Mouse (Mus musculus): ENCODE data around the gene Mboat2. TPM values are rescaled to one million over a fixed set of nuclear protein-coding genes. Genes with fewer than 3 reads are reported as not detected.

The Mboat2 gene
- 11.3 and 14.2 TPM in 2 replicates for polyA plus RNA-seq (2012; rRNA removed)

DNA sequence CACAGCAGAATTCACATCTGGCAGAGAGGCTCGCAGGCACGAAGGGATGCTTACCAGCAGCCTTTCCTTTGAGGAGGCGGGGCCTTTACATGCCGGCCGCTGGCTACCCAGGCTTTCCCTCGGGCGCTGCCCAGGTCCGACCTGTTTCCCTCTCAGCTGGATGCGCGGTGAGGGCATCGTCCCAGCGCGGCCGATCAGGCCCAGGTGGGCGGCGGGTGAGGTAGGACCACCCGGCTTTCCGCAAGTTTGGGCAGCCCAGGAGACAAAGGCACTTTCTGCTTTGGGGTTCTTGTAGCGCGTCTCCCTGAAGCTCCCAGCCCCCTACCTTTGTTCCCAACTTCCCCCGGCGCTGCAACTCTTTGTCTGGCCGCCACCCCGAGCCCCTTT, at the start of gene Mboat2:
Gene Mboat2, plus strand, starts transcription at position 114 of the 387 bp plus-strand sequence.

GRCm38 (mm10) chr12:24974446-24975114, 143.9 kb downstream of the Mboat2 start, which contains the start of gene Kidins220:
Gene Kidins220 (plus strand): TSS chr12:24974925.

Other genes starting within 250 kb of the Mboat2 start
- 3.8 and 4.8 TPM in 2 replicates for gene Klf11, start 179.6 kb upstream of the Mboat2 start, polyA plus RNA-seq (2012; rRNA removed)
- 4.8 TPM in 2 replicates for gene Cys1, start 149.1 kb upstream of the Mboat2 start, polyA plus RNA-seq (2012; rRNA removed)
- gene Rrm2, start 122.6 kb upstream of the Mboat2 start, polyA plus RNA-seq (2012; rRNA removed) = 4.7 and 6.3 TPM in 2 replicates
- 20.6 and 29.9 TPM in 2 replicates for gene Kidins220, start 144.0 kb downstream of the Mboat2 start, polyA plus RNA-seq (2012; rRNA removed)